Mouse (Mus musculus): ENCODE measurements around the gene Pnmal2. TPM values are rescaled to one million over a fixed set of nuclear protein-coding genes. Genes with fewer than 3 reads are reported as not detected.

Gene Pnmal2
- polyA plus RNA-seq, 1 experiment from 2014 or later = 3.3 TPM

DNA sequence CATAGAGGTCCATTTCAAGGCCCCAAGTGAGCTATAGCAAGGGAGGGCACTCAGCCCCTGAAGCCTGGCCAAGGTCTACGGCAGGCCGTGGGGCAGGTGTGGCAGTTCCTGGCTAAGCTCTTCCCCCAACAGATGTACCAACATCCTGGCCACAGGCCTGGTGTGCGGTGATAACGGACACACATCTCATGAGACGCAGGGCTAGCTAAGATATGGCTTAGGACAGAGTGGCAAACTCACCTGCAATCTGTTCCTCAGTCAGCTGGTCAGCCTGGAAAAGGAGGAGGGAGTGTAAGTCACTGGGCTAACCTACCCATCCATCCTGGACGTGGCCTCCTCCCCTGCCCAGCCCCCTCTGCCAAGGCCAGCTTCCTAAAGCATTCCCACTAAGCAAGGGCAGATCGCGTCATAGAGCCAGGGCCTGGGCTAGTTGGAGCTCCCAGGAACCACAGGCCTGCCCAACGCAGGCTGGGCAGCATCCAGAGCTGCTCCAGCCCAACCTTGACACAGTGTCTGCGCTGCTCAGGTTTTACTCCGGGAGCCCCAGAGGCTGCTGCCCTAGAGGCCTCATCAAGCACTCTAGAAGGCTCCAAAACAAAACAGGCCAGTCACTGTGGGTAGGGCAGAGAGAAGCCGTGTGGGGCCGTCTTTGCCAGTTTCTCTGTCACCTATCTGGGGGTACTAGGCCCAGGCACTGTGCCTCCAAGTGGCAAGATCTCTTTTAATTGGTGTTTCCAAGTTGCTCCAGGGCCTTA lies 24.9 kb upstream of the Pnmal2 start:
- Histone ChIP-seq H3K4me1 (replicated peaks; ENCODE audit: control insufficient read depth, insufficient read depth, low read length) (peaks cover 9% of the 10 kb centered on the region; the same call in 1 of the 2 replicates), H3K27me3 (replicated peaks; ENCODE audit: control insufficient read depth, insufficient read depth, low read length) (no peaks in the 10 kb centered on the region), H3K4me3 (ENCODE audit: low read depth, low read length) (no peak overlapping the region), H3K9me3 (ENCODE audit: control insufficient read depth) (no peaks in the 10 kb centered on the region), H3K9ac (ENCODE audit: low read depth, low read length) (no peak overlapping the region; the same call in 1 of the 2 replicates), H3K4me2 (replicated peaks; ENCODE audit: low read depth) (peak overlapping the region; percentile 32), H3K27ac (ENCODE audit: low read depth, low read length) (no peak overlapping the region), H3K36me3 (ENCODE audit: control insufficient read depth, insufficient read depth) (peaks cover 43% of the 10 kb centered on the region)
- no peak for ATAC-seq
- WGBS = 65% methylated on average over 13 of the region's 13 CpGs
- TF ChIP-seq CTCF (IDR thresholded peaks at IDR 0.05; ENCODE audit: low read depth) = no peak

DNA sequence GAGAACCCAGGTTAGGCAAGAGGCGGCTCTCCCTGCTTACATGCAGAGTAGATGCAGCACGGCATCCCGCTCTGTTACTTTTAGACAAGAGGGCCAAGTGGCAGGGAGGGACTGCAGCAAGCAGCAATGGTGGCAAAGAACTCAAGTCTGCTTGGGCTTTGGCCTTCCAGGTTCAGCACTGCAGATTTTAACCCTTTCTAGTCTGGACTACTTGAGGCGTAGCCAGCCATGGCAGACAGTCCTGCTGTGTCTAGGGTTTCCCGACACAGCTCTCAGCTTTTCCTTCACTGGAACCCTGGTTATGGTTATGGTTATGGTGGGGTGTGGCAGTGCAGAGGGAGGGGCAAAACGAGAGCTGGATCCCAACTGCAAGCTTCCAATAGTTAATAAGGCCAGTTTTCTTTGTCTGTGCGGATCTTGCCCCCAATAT lies 24.3 kb upstream of the Pnmal2 start:
- H3K9ac ChIP-seq (ENCODE audit: low read depth, low read length) = no peak overlapping the region
- ATAC-seq = no peak

DNA sequence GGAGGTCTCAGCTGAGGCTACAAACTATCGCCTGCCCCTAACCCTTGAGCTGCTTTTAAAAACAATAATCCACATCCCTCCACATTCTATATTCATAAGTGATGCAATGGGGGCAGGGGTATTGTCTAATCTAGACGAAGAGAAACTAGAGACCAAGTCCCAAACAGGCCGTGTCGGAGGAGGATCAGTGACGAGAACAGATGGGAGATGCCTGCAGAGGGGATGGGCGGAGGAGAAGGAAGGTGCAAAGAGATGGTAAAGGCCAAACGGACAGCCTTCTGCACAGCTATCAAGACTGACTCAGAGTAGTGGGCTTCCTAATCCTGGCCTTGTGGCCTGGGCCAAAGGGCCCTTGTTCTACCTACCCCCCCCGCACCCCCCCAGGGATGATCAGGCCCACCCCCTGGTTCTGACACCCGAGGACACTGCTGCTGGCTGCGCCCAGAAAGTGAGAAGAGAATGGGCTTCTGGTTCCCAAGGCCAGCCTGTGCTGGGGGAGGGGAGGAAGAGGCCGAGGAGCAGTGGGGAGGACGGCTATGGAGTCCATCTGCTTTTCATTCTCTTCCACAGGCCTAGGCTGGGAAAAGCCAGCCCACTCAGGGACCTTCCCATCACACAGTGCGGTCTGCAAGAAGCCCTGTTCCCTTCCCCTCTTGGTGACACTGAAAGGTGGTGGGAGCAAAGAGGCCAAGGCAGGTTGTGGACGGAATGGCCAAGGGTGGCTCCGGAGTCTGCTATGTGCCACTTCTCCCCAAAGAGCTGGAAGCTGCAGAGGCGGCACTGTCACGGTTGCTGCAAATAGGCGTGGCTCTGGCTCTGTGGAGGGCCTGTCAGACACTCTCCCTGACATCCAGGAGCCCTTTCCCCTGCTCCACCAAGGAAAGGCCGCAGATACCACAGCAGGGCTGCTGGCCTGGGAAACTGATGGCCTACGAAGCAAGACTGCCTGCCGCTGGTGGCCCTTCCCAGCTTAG lies 23.4 kb upstream of the Pnmal2 start:
- no peak for ATAC-seq
- H3K27me3 ChIP-seq (replicated peaks; ENCODE audit: control insufficient read depth, insufficient read depth, low read length) = no peaks in the 10 kb centered on the region
- TF ChIP-seq CTCF (IDR thresholded peaks at IDR 0.05; ENCODE audit: low read depth) = no peak
- peak overlapping the region; percentile 80 for H3K9ac ChIP-seq (ENCODE audit: low read depth, low read length)
- peaks cover 9% of the 10 kb centered on the region; the same call in 1 of the 2 replicates for H3K4me1 ChIP-seq (replicated peaks; ENCODE audit: control insufficient read depth, insufficient read depth, low read length)
- no peaks in the 10 kb centered on the region for H3K9me3 ChIP-seq (ENCODE audit: control insufficient read depth)
- H3K36me3 ChIP-seq (ENCODE audit: control insufficient read depth, insufficient read depth) = peaks cover 30% of the 10 kb centered on the region
- H3K4me3 ChIP-seq (ENCODE audit: low read depth, low read length) = peak overlapping the region; percentile 91
- WGBS = 30% methylated on average over 21 of the region's 21 CpGs
- peak overlapping the region; percentile 94 for H3K27ac ChIP-seq (ENCODE audit: low read depth, low read length)
- peak overlapping the region; percentile 84 for H3K4me2 ChIP-seq (replicated peaks; ENCODE audit: low read depth)

More for the DNA sequence above, 24.3 kb upstream of the Pnmal2 start:
- Histone ChIP-seq H3K4me2 (replicated peaks; ENCODE audit: low read depth) (peak overlapping the region; percentile 32), H3K27ac (ENCODE audit: low read depth, low read length) (no peak overlapping the region), H3K4me1 (replicated peaks; ENCODE audit: control insufficient read depth, insufficient read depth, low read length) (peaks cover 9% of the 10 kb centered on the region; the same call in 1 of the 2 replicates), H3K9me3 (ENCODE audit: control insufficient read depth) (no peaks in the 10 kb centered on the region), H3K36me3 (ENCODE audit: control insufficient read depth, insufficient read depth) (peaks cover 38% of the 10 kb centered on the region), H3K4me3 (ENCODE audit: low read depth, low read length) (no peak overlapping the region), H3K27me3 (replicated peaks; ENCODE audit: control insufficient read depth, insufficient read depth, low read length) (no peaks in the 10 kb centered on the region)
- TF ChIP-seq CTCF (IDR thresholded peaks at IDR 0.05; ENCODE audit: low read depth) = no peak
- 54% methylated on average over 7 of the region's 7 CpGs for WGBS

DNA sequence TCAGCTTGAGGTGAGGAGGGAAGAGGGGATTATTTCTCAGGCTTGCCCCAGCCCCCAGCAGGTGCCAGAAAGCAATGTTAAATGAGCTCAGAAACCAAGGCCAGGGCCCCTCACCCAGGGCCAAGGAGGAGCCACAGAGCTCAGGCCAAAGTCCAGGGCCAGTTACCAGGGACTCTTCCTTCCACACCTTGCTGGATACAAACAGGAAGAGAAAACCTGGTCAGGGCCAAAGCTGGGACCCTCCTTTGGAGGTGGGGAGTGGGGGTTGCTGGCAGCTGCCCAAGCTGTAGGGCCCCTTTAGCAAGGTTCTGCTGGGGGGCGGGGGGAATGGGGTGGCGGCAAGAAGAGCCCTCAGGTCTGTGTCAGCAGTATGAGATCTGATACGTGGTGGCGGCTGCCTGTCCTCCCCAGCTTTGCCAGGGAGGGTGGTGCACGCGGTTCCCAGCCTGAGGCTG lies 22.6 kb upstream of the Pnmal2 start:
- Histone ChIP-seq H3K27me3 (replicated peaks; ENCODE audit: control insufficient read depth, insufficient read depth, low read length) (no peaks in the 10 kb centered on the region), H3K9ac (ENCODE audit: low read depth, low read length) (peak overlapping the region; percentile 80), H3K27ac (ENCODE audit: low read depth, low read length) (peak overlapping the region; percentile 94), H3K36me3 (ENCODE audit: control insufficient read depth, insufficient read depth) (peaks cover 22% of the 10 kb centered on the region), H3K4me1 (replicated peaks; ENCODE audit: control insufficient read depth, insufficient read depth, low read length) (peaks cover 9% of the 10 kb centered on the region; the same call in 1 of the 2 replicates), H3K4me2 (replicated peaks; ENCODE audit: low read depth) (peak overlapping the region; percentile 84), H3K9me3 (ENCODE audit: control insufficient read depth) (no peaks in the 10 kb centered on the region), H3K4me3 (ENCODE audit: low read depth, low read length) (peak overlapping the region; percentile 91)
- 19% methylated on average over 6 of the region's 6 CpGs for WGBS
- 0 out of 2 replicates have a peak, but pooled peaks have one; percentile 18 for ATAC-seq
- TF ChIP-seq CTCF (IDR thresholded peaks at IDR 0.05; ENCODE audit: low read depth) = no peak

DNA sequence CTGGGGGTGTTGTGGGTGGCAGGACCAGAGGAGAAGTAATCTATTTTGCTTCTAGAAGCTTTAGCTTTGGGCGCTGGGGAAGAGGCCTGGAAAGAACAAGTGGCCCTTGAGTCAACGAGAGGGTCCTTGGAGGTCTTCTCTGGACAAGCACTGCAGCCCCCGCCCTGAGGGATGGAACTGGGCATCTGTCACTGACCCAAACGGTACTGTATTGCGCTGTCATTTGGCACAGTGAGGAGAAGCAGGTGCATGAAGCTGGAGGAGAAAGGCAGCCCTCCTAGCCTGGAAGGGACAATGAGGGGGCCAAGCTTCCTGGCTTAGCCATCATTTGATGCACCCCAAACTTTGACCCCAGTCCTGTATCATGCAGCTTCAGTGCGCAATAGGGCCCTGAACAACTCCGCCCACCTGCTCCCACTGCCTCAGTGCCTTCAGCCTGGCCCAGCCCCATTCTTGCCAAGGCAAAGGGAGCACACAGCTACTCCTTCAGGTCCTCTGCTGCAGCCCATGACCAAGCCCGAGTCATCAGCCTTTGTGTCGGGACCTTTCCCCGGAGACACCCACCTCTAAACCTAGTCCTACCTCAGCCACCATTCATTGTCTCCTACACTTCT lies 22.0 kb upstream of the Pnmal2 start:
- peak; percentile 5; the same call in 1 of the 2 replicates for ATAC-seq
- no peaks in the 10 kb centered on the region for H3K27me3 ChIP-seq (replicated peaks; ENCODE audit: control insufficient read depth, insufficient read depth, low read length)
- H3K9ac ChIP-seq (ENCODE audit: low read depth, low read length) = peak overlapping the region; percentile 80
- no peak for TF ChIP-seq CTCF (IDR thresholded peaks at IDR 0.05; ENCODE audit: low read depth)
- peak overlapping the region; percentile 84 for H3K4me2 ChIP-seq (replicated peaks; ENCODE audit: low read depth)
- peaks cover 9% of the 10 kb centered on the region; the same call in 1 of the 2 replicates for H3K4me1 ChIP-seq (replicated peaks; ENCODE audit: control insufficient read depth, insufficient read depth, low read length)
- 28% methylated on average over 10 of the region's 10 CpGs for WGBS
- H3K4me3 ChIP-seq (ENCODE audit: low read depth, low read length) = peak overlapping the region; percentile 91
- H3K27ac ChIP-seq (ENCODE audit: low read depth, low read length) = peak overlapping the region; percentile 94
- H3K9me3 ChIP-seq (ENCODE audit: control insufficient read depth) = no peaks in the 10 kb centered on the region
- peaks cover 16% of the 10 kb centered on the region for H3K36me3 ChIP-seq (ENCODE audit: control insufficient read depth, insufficient read depth)
